Mouse (Mus musculus) megakaryocyte, embryonic 14.5 days (primary cell): Measurements from ENCODE around the gene Tom1l2.

Source experiments
- FLI1 ChIP-seq: IDR thresholded peaks from 2 replicates; pipeline ENCODE4 v1.6.1; 2012; ENCODE audit warnings: low read length, inconsistent platforms, mixed read lengths
- GATA1 ChIP-seq: IDR thresholded peaks from 3 replicates; pipeline ENCODE4 v1.6.1; 2012; ENCODE audit warnings: mixed read lengths, low read length, inconsistent platforms, borderline replicate concordance

DNA sequence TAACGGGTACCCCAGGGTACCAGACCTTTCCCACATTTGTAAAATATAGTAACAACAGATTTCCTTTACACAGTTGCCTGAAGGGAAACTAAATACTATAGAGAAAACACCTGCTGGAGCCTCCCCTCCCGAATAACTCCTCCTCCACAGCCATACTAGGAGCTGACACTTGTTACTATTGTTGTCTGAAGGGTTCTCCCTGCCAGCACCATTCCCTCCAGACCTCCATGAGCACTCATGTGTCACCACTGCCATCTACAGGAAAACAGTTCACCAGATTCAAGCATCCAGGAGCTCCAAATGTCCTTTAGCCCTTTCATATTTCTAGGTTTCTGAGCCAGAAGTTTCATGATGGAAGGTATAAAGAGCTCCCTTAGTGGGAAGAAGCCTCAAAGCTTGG lies 60.0 kb downstream of the Tom1l2 start:
- TF ChIP-seq GATA1 (no peak), FLI1 (no peak)
